Mouse (Mus musculus) intestine, embryonic 15.5 days (tissue): ENCODE results near the gene Hist1h2ad. TPM values are rescaled to one million over a fixed set of nuclear protein-coding genes. Genes with fewer than 3 reads are reported as not detected.
"Not testable (repeated sequence)": the region's sequence is repeated elsewhere in the genome, so short reads cannot be mapped to it uniquely, and the experiment has no call there.

Experiments
- ATAC-seq: fragments of 200-750 bp; cut with Nextera tagmentation; 2 replicates; pipeline ENCODE4 v1.8.0; 2017; ENCODE audit warnings: moderate TSS enrichment, moderate library complexity
- H3K27ac ChIP-seq: fragments of 300-500 bp; sonication (generic); 2 replicates; pipeline ENCODE4 v1.5.1; 2015; ENCODE audit warnings: mild to moderate bottlenecking, inconsistent platforms
- H3K27me3 ChIP-seq: fragments of 300-500 bp; sonication (generic); replicated peaks from 2 replicates; pipeline ENCODE4 v1.6.1; 2015; ENCODE audit warnings: inconsistent platforms
- H3K36me3 ChIP-seq: fragments of 300-500 bp; sonication (generic); 2 replicates; pipeline ENCODE4 v1.6.1; 2015; ENCODE audit warnings: inconsistent platforms
- H3K4me1 ChIP-seq: fragments of 300-500 bp; sonication (generic); replicated peaks from 2 replicates; pipeline ENCODE4 v1.6.1; 2015; ENCODE audit warnings: inconsistent platforms
- H3K4me2 ChIP-seq: fragments of 300-500 bp; sonication (generic); replicated peaks from 2 replicates; pipeline ENCODE4 v1.6.1; 2015; ENCODE audit warnings: mild to moderate bottlenecking, inconsistent platforms
- H3K4me3 ChIP-seq: fragments of 300-500 bp; sonication (generic); replicated peaks from 2 replicates; pipeline ENCODE4 v1.5.1; 2015; ENCODE audit warnings: inconsistent platforms
- H3K9ac ChIP-seq: fragments of 300-500 bp; sonication (generic); 2 replicates; pipeline ENCODE4 v1.6.1; 2015; ENCODE audit warnings: inconsistent platforms
- H3K9me3 ChIP-seq: fragments of 300-500 bp; sonication (generic); 2 replicates; pipeline ENCODE4 v1.6.1; 2016; ENCODE audit warnings: inconsistent platforms
- WGBS: fragments of 180-500 bp; shearing (Covaris S2); methylation state at CpG from one replicate; pipeline ENCODE4 v1.1.7; 2015; 5-methylcytosine and 5-hydroxymethylcytosine counted together
- polyA plus RNA-seq: library from polyadenylated mRNA; unstranded; fragments of >200 nt; fragmentation: Nextera tagmentation; extraction: Ambion mirVana; gene quantifications from 2 replicates; pipeline ENCODE4 v1.2.1, GENCODE M21; 2015

The Hist1h2ad gene
- polyA plus RNA-seq, 1 experiment from 2014 or later, result 3.0 TPM

DNA sequence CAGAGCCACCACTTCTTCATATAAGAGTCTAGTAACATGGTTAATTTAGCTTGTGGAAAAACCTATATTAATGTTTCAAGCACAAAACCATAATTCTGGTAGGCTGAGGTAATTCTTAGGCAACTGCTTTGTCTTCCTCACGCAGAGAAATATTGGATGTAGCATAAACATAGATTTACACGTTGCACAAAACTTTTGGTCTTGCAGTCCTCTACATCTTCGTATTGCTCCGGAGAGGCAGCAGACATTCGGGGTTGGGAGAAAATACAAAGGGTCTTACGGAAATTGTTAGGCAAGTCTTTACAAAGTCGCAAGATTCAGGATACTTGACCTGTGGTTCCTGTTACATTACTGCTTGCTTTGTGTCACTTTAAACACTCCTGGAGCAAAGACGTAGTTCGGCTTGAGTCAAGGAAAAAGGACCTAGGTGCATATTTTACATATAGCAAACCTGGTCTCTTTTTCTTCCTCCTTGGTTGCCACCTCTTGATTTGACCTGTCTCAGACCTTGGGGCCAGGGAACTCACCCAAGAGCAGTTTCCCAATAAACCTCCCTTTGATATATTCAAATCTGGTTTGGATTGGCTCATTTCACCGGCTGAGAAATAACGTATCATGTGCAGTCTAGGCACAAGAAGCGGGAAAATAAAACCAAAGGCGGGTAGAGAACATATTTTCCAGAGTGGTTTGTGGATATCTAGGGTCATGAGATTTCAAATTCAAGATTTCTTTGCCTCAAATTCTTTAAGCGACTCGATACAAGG lies 39.6 kb upstream of the Hist1h2ad start:
- peak overlapping the region; percentile 50 for H3K4me3 ChIP-seq
- peak; percentile 32 for ATAC-seq
- peak overlapping the region; percentile 69 for H3K4me2 ChIP-seq
- under 1% methylated on average over 15 of the region's 15 CpGs for WGBS
- H3K27ac ChIP-seq, result peak overlapping the region; percentile 93
- no peaks in the 10 kb centered on the region for H3K36me3 ChIP-seq
- peak overlapping the region; percentile 31 for H3K9ac ChIP-seq
- H3K27me3 ChIP-seq, result no peaks in the 10 kb centered on the region
- H3K4me1 ChIP-seq, result peaks cover 15% of the 10 kb centered on the region
- no peaks in the 10 kb centered on the region for H3K9me3 ChIP-seq

GRCm38 (mm10) chr13:23535137-23536075 lies 38.8 kb upstream of the Hist1h2ad start, which contains the start of gene Hist1h3g:
Hist1h3g (plus strand) TSS chr13:23535422.
- H3K9me3 ChIP-seq, H3K36me3 ChIP-seq, H3K27me3 ChIP-seq: not testable (repeated sequence)
- WGBS, result under 1% methylated on average over 49 of the region's 62 CpGs
- peak within 1 kb of the TSS; percentile 53 for H3K9ac ChIP-seq
- H3K4me1 ChIP-seq, result peaks cover 15% of the 10 kb centered on the region
- H3K4me3 ChIP-seq, result peak within 1 kb of the TSS; percentile 50
- H3K4me2 ChIP-seq, result peak within 1 kb of the TSS; percentile 69
- peak within 1 kb of the TSS; percentile 93 for H3K27ac ChIP-seq
- ATAC-seq, result peak; percentile 90

GRCm38 (mm10) chr13:23536076-23536822 lies 37.9 kb upstream of the Hist1h2ad start:
- Histone ChIP-seq H3K36me3 (no peaks in the 10 kb centered on the region), H3K4me2 (peak overlapping the region; percentile 69), H3K4me3 (peak overlapping the region; percentile 50), H3K27ac (peak overlapping the region; percentile 27), H3K27me3 (no peaks in the 10 kb centered on the region), H3K4me1 (peaks cover 17% of the 10 kb centered on the region), H3K9ac (peak overlapping the region; percentile 42), H3K9me3 (no peaks in the 10 kb centered on the region)
- ATAC-seq, result no peak
- 14% methylated on average over 7 of the region's 7 CpGs for WGBS

- Histone ChIP-seq H3K9ac (no peak overlapping the region), H3K27ac (no peak overlapping the region), H3K9me3 (no peaks in the 10 kb centered on the region), H3K4me1 (peaks cover 16% of the 10 kb centered on the region), H3K4me2 (peak overlapping the region; percentile 69; the same call in 1 of the 2 replicates), H3K4me3 (no peak overlapping the region), H3K36me3 (no peaks in the 10 kb centered on the region), H3K27me3 (no peaks in the 10 kb centered on the region)
- WGBS, result 69% methylated on average over 3 of the region's 3 CpGs
- no peak for ATAC-seq
Observed at GRCm38 (mm10) chr13:23537006-23537710, 37.0 kb upstream of the Hist1h2ad start.

- no peaks in the 10 kb centered on the region for H3K9me3 ChIP-seq
- no peaks in the 10 kb centered on the region for H3K27me3 ChIP-seq
- H3K36me3 ChIP-seq, result no peaks in the 10 kb centered on the region
- H3K9ac ChIP-seq, result no peak overlapping the region
- WGBS, result 73% methylated on average over 5 of the region's 5 CpGs
- 0 out of 2 replicates have a peak, but pooled peaks cover 7% of the 10 kb centered on the region for H3K4me1 ChIP-seq
- no peak overlapping the region for H3K27ac ChIP-seq
- no peak overlapping the region for H3K4me3 ChIP-seq
- no peak overlapping the region for H3K4me2 ChIP-seq
- ATAC-seq, result no peak
Observed at GRCm38 (mm10) chr13:23538249-23538648, 35.9 kb upstream of the Hist1h2ad start.

- H3K4me3 ChIP-seq, H3K4me2 ChIP-seq, ATAC-seq, H3K9ac ChIP-seq, H3K27ac ChIP-seq, H3K9me3 ChIP-seq, H3K4me1 ChIP-seq, H3K36me3 ChIP-seq, H3K27me3 ChIP-seq: not testable (repeated sequence)
- 59% methylated on average over 1 of the region's 1 CpGs for WGBS
Observed at GRCm38 (mm10) chr13:23539821-23540220, 34.4 kb upstream of the Hist1h2ad start.

DNA sequence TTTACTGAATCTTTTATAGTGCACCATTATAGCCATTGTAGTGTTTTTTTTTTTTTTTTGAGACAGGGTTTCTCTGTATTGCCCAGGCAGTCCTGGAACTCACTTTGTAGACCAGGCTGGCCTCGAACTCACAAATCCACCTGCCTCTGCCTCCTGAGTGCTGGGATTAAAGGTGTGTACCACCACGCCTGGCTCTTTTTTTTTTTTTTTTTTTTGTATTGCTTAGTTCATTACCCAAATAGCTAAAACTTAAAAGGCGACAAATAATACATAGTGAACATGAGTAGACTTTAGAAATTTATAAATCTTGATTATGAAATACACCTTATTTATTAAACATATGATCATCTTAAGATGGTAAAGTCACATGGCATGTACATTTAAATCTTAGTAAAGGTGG lies 32.7 kb upstream of the Hist1h2ad start:
- H3K27ac ChIP-seq, result no peak overlapping the region
- no peak for ATAC-seq
- 0 out of 2 replicates have a peak, but pooled peaks cover 3% of the 10 kb centered on the region for H3K4me1 ChIP-seq
- no peak overlapping the region for H3K4me2 ChIP-seq
- WGBS, result 85% methylated on average over 3 of the region's 3 CpGs
- H3K4me3 ChIP-seq, result no peak overlapping the region
- no peak overlapping the region for H3K9ac ChIP-seq
- no peaks in the 10 kb centered on the region for H3K9me3 ChIP-seq
- H3K36me3 ChIP-seq, result no peaks in the 10 kb centered on the region
- H3K27me3 ChIP-seq, result no peaks in the 10 kb centered on the region

- not testable (repeated sequence) for H3K4me1 ChIP-seq, H3K9me3 ChIP-seq, ATAC-seq, H3K27me3 ChIP-seq, H3K36me3 ChIP-seq
- Histone ChIP-seq H3K27ac (peak overlapping the region; percentile 86), H3K9ac (peak overlapping the region; percentile 45), H3K4me2 (peak overlapping the region; percentile 67), H3K4me3 (peak overlapping the region; percentile 44)
- WGBS, result 12% methylated on average over 3 of the region's 3 CpGs
Observed at GRCm38 (mm10) chr13:23542225-23542980, 31.8 kb upstream of the Hist1h2ad start.

DNA sequence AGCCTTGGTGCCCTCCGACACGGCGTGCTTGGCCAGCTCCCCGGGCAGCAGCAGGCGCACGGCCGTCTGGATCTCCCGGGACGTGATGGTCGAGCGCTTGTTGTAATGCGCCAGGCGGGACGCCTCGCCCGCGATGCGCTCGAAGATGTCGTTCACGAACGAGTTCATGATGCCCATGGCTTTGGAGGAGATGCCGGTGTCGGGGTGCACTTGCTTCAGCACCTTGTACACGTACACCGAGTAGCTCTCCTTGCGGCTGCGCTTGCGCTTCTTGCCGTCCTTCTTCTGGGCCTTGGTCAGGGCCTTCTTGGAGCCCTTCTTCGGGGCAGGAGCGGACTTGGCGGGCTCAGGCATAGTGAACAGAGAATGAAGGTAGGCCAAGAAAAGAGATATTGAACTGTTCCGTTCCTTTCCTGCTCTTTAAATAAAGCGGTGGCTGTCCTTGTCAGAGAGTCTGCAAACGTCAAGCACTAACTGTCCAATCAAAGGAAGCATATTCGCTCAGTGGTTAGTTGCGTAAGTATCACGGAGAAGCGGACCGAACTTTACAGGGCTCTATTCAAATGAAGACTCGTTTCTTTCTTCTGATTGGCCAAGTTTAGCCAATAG lies 31.1 kb upstream of the Hist1h2ad start, which contains the start of gene Hist1h2bh:
Gene Hist1h2bh (minus strand): TSS at position 394 of the 609 bp plus-strand sequence.
- ATAC-seq, result peak; percentile 95
- H3K9ac ChIP-seq, result peak within 1 kb of the TSS; percentile 45
- not testable (repeated sequence) for H3K36me3 ChIP-seq, H3K4me1 ChIP-seq, H3K9me3 ChIP-seq, H3K27me3 ChIP-seq
- H3K4me3 ChIP-seq, result peak within 1 kb of the TSS; percentile 44
- under 1% methylated on average over 37 of the region's 42 CpGs for WGBS
- H3K4me2 ChIP-seq, result peak within 1 kb of the TSS; percentile 67
- H3K27ac ChIP-seq, result peak within 1 kb of the TSS; percentile 87

DNA sequence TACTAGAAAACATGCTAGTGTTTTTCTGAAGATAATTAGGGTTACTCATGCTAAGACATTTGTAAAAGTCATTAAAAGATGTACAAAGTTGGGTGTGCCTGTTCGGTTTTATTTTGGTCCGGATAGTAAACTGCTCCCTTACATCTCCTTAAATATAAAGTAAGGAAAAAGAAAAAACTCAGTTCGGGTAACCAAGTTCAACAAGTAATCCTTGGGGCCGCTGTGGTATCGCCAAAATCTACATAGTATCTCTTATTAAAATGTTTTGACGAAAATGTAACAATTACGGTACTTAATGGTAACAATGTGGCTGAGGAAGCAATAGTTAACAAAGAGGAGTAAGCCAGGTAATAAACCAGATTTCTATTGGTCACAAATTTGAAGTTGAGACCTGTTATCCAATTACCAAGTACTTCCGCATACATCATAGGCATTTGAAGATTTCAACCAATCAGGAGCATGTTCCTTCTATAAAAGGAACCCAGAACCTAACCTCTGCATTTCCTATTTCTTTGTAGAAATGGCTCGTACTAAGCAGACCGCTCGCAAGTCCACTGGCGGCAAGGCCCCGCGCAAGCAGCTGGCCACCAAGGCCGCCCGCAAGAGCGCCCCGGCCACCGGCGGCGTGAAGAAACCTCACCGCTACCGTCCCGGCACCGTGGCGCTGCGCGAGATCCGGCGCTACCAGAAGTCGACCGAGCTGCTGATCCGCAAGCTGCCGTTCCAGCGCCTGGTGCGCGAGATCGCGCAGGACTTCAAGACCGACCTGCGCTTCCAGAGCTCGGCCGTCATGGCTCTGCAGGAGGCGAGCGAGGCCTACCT lies 30.0 kb upstream of the Hist1h2ad start, which contains the start of gene Hist1h3f:
Gene Hist1h3f (plus strand): TSS at position 88 of the 822 bp plus-strand sequence.
- Histone ChIP-seq H3K27me3 (no peaks in the 10 kb centered on the region), H3K36me3 (no peaks in the 10 kb centered on the region), H3K9me3 (no peaks in the 10 kb centered on the region), H3K9ac (peak within 1 kb of the TSS; percentile 55), H3K27ac (peak within 1 kb of the TSS; percentile 90), H3K4me1 (0 out of 2 replicates have a peak, but pooled peaks cover 2% of the 10 kb centered on the region), H3K4me3 (peak within 1 kb of the TSS; percentile 44), H3K4me2 (peak within 1 kb of the TSS; percentile 67)
- under 1% methylated on average over 24 of the region's 45 CpGs for WGBS
- peak; percentile 93 for ATAC-seq
